Mouse (Mus musculus) left cerebral cortex, postnatal 14 days (tissue): ENCODE measurements around the gene Esp24. TPM values are rescaled to one million over a fixed set of nuclear protein-coding genes. Genes with fewer than 3 reads are reported as not detected.
"Not testable (repeated sequence)": the region's sequence is repeated elsewhere in the genome, so short reads cannot be mapped to it uniquely, and the experiment has no call there.

Source experiments
- DNase-seq, 2 experiments: peaks; one replicate each; pipeline ENCODE4 v3.0.0; 2021 to 2022; ENCODE audit warnings: low spot score in 2 of 2, mixed read lengths in 1 of 2
- intact Hi-C: fragments of 180-260 bp; cut with DNase I; formaldehyde crosslinking; loops from one replicate; pipeline ENCODE4 v1.15.1; 2025
- long read RNA-seq, 2 experiments: library from polyadenylated mRNA; stranded (forward); transcript quantifications; one replicate each; pipeline ENCODE4 v2.0.0; 2021
- total RNA-seq, 2 experiments: library from RNA; stranded (reverse); gene quantifications; 2 replicates each; pipeline ENCODE4 v1.2.3; 2021

The Esp24 gene
- total RNA-seq = not detected
- long read RNA-seq, experiment 1 = 0 reads
- long read RNA-seq, experiment 2 = 0 reads

GRCm38 (mm10) chr17:39036395-39036794 lies at the start of gene Esp24:
Gene Esp24, plus strand, starts transcription at chr17:39036695.
- intact Hi-C loops, DNase-seq: not testable (repeated sequence)

- intact Hi-C loops = no loop called here
- DNase-seq = no peak
Observed at GRCm38 (mm10) chr17:39009846-39010245, 26.6 kb upstream of the Esp24 start.

- no peak for DNase-seq
- intact Hi-C loops = no loop called here
Observed at GRCm38 (mm10) chr17:39010675-39011638, 25.5 kb upstream of the Esp24 start.

GRCm38 (mm10) chr17:39017184-39017583 lies 19.3 kb upstream of the Esp24 start:
- no peak for DNase-seq
- intact Hi-C loops = no loop called here

- DNase-seq = no peak
Observed at GRCm38 (mm10) chr17:39043241-39043640, 6.7 kb downstream of the Esp24 start, which contains the start of gene Gm21903. Gene Gm21903, minus strand, starts transcription at chr17:39043341.

GRCm38 (mm10) chr17:39063641-39064040 lies 27.1 kb downstream of the Esp24 start:
- intact Hi-C loops = no loop called here
- DNase-seq = no peak

More at GRCm38 (mm10) chr17:39043241-39043640, 6.7 kb downstream of the Esp24 start, which contains the start of gene Gm21903:
- intact Hi-C loops = no loop called here

GRCm38 (mm10) chr17:39076937-39077336 lies 40.4 kb downstream of the Esp24 start, which contains the start of gene Esp23:
Gene Esp23, minus strand, starts transcription at chr17:39077037.
- DNase-seq = no peak
- intact Hi-C loops = no loop called here

Other genes starting within 250 kb of the Esp24 start
- gene Gm21903, start 6.6 kb downstream of the Esp24 start, total RNA-seq = not detected
- not detected for gene Esp23, start 40.3 kb downstream of the Esp24 start, total RNA-seq
- gene Esp22, start 58.6 kb downstream of the Esp24 start, total RNA-seq = not detected